Mouse (Mus musculus): ENCODE measurements around the gene Wdr82.

Wdr82 gene

DNA sequence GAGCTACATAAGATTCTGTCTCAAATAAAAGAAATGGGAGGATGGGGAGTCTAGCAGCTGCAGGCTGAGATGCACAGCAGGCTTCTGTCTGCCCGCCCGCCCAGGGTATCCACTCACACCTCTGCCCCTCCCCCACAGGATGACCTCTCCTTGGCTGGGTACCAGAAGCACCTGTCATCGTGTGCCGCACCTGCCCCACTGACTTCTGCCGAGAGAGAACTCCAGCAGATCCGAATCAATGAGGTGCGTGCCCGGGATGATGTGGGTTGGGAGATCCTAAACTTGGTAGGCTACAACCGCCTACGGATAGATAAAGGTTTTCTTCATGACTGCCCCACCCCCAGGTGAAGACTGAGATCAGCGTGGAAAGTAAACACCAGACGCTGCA, 41.9 kb downstream of the Wdr82 start:
- in situ Hi-C loops (cut with MboI, MseI): loop anchor here in 1 of 2 experiments (5.0 kb wide), 1 partner anchor 70 kb away; the partner anchor contains the start of gene Poc1a

DNA sequence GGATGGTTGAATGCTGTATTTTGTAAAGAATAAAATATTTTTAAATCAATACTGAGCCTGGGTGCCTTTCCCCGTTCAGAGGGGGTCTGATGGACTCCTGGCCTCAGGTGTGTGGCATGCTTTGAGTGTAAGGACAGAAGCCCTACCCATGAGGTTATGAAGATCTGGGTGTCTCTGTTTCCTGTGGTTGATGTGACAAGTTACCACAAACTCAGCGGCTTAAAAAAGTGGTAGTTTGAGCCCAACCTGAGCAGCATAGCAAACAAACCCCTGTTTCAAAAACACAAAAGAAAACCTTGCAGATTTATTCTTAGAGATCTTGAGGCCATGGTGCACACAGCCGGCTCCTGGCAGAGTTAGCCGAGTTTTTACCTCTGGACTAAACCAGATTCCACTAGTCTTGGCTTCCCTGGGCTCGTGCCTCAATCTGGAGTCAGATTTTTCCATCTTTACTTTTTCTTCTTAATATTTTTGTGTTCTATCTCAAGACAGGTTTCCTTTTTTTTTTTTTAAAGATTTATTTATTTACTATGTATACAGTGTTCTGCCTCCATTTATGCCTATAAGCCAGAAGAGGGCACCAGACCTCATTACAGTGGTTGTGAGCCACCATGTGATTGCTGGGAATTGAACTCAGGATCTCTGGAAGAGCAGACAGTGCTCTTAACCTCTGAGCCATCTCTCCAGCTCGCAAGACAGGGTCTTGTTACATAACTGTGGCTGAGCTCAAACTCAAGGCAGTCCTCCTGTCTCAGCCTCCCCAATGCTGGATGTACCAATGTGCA, 44.8 kb downstream of the Wdr82 start:
- in situ Hi-C loops (cut with MboI, MseI): no loop called here

GRCm38 (mm10) chr9:106216971-106217370, 46.2 kb downstream of the Wdr82 start:
- in situ Hi-C loops (cut with MboI, MseI): no loop called here

DNA sequence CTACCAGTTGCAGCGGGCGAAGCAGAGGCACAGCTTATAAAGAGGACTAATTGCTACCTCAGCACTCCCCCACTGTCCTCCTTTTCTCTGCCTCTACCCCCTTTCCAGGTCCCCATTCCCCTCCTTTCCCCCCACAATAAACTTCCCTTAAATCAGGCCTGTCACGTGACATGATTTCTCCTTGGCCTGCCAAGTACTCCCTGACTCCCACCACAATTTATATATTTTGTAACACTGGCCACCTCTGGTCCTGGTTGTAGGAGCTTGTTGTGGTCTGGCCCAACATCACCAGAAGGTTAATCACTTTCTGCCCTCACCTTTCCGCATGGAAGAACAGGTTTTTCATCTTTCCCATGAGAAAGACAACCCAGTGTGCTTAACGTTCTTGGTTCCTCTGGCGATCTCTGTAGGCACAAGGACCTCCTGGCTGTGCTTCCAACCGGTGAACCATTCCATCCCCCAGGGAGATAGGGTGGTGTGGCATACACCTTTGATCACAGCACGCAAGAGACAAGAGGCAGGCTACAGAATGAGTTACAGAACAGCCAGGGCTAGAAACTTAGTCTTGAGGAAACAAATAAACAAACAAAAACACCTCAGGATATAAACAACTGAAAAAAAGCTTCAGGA, 50.3 kb downstream of the Wdr82 start:
- in situ Hi-C loops (cut with MboI, MseI): loop anchor here in 1 of 2 experiments (5.0 kb wide), 1 partner anchor 41 kb away; no protein-coding TSS in a partner anchor

GRCm38 (mm10) chr9:106222261-106222851, 51.6 kb downstream of the Wdr82 start, which contains the start of gene Tlr9:
TSS of gene Tlr9 (plus strand) at chr9:106222598.
- in situ Hi-C loops (cut with MboI, MseI): loop anchor here in 1 of 2 experiments (5.0 kb wide), 1 partner anchor 40 kb away; no protein-coding TSS in a partner anchor

DNA sequence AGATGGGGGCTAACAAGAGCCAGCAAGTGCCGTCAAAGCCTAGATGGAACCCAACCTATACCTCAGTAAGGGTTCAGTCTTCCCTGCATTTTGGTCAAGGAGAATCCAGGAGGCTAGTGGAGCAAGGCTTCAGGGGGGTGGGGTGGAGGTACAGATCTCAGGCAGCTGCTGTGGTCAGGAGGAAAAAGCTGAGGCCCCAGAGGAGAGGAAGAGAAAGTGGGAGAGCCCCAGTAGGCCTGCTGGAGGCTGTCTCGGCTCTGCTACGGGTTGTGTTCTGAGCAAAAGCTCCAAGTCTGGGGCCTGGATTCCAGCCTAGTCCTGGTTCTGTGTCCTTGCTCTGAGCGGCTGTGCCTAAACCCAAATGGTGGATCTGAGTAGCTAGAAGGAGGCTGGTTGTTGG, 52.3 kb downstream of the Wdr82 start:
- in situ Hi-C loops (cut with MboI, MseI): loop anchor here in 1 of 2 experiments (5.0 kb wide), 1 partner anchor 39 kb away; no protein-coding TSS in a partner anchor

- in situ Hi-C loops (cut with MboI, MseI): no loop called here
These were observed 54.9 kb downstream of the Wdr82 start for GRCm38 (mm10) chr9:106225469-106226150.

- in situ Hi-C loops (cut with MboI, MseI): no loop called here
These were observed 55.5 kb downstream of the Wdr82 start for GRCm38 (mm10) chr9:106226151-106226682.

DNA sequence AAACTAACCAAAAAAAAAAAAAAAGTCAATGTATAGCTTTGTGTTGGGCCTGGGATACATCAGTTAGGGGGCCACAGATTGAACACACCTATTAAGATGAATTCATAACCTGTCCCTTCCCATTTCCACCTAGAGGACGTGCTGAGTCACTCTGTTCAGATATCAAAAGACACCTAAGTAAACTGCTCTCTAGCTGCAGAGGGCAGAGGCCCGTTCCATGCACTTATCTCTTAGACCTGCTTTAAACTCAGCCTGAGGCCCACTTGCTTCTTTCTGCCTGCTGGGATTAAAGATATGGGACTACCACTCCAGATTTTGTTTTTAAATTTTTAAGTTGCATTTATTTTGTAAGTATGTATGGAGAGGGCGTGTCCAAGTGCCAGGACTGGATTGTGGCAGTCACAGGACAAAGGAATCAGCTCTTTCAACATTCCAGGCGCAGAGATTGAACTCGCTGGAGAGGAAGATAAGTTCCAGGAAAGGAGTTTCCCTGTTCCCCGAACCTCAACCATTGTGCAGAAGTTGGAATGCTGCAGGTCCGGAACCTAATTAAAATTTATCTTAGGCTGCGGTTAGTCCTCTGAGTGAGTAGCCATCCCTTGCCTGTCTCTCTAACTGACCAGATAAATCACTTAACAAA, 57.2 kb downstream of the Wdr82 start:
- in situ Hi-C loops (cut with MboI, MseI): no loop called here

DNA sequence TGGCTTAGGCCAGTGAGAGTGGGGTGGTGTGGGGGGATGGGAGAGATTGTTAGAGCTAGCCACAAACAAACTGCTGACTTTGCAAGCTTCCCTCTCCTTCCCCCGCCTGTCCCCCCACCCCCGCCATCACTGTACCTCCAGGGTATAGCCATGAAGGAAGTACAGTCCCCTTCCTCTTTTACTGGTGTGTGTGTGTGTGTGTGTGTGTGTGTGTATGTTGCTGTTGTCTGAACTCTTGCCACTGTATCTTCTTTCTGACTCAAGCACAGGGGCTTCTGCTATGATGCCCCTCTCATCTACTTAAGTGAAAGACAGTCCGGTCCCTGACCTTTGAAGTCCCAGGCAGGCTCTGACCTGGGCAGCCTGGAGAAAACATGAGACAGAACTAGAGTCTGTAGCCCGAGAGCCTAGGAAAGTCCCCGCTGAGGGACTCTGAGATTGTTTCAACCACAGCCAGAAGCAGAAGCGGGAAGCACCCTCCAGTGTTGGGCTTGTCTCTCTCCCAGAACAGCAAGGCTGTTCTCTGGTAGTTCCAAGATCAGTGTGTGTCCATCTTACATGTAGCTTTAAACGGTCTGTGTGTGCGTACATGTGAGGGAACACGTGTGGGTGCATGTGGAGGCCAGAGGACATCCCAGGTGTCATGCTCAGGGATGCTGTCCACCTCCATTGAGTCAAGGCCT, 59.5 kb downstream of the Wdr82 start:
- in situ Hi-C loops (cut with MboI, MseI): no loop called here

DNA sequence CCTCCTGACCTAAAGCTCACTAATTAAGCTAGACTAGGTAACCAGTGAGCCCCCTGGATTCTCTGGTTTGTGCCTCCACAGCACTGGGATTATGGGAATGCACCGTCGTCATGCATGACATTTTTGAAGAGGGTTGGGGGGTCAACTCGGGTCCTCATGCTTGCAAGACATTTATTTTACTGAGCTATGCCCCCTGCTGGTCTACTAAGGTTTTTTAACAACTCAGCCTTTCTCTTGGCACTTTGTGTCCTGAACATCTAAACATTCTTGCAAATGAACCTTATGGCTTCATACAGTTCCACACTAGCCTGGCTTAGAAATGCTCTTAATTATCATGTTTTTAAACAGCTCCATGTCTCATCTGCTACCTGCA, 60.0 kb downstream of the Wdr82 start:
- in situ Hi-C loops (cut with MboI, MseI): no loop called here

DNA sequence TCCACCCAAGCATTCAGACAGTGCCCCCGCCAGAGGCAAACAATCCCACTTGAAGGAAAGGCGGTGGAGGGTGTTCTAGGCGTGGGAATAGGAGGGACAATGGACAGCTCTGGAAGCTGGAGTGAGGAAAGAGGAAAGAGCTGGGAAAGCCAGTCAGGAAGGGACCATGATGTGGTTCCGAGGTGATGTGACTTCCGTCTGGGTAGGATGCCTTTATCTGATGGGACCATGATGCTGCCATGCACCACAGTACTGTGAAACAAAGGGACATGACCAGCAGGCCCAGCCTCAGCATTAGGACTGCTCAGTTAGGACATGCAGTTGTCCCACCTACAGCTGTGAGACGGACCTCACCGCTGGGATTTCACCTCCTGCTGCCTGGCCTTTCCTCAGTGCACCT, 60.5 kb downstream of the Wdr82 start:
- in situ Hi-C loops (cut with MboI, MseI): no loop called here

DNA sequence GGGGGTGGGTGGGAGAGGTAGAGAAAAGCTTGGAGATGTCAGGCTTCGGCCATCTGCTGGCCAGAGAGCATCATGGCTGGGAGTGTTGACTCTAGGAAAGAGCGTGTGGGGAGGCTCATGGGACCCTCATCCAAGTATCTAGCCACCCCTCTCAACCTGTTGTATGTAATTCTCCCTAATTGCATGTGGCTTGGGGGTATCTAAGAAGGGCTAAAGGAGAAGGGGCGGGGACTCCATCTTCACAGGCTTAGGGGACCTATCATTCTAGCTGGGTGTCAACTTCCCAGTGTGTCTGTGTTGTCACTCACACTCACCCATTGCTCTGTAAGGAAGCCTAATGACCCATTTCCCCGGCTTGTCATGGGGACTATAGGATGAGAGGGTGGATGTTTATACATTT, 61.1 kb downstream of the Wdr82 start:
- in situ Hi-C loops (cut with MboI, MseI): no loop called here

- in situ Hi-C loops (cut with MboI, MseI): no loop called here
These were observed 62.2 kb downstream of the Wdr82 start for GRCm38 (mm10) chr9:106232956-106233355.

- in situ Hi-C loops (cut with MboI, MseI): no loop called here
These were observed 63.2 kb downstream of the Wdr82 start for GRCm38 (mm10) chr9:106233953-106234352.

GRCm38 (mm10) chr9:106235194-106235830, 64.6 kb downstream of the Wdr82 start:
- in situ Hi-C loops (cut with MboI, MseI): no loop called here

- in situ Hi-C loops (cut with MboI, MseI): no loop called here
These were observed 65.6 kb downstream of the Wdr82 start for GRCm38 (mm10) chr9:106236156-106236817.

GRCm38 (mm10) chr9:106236818-106237211, 66.1 kb downstream of the Wdr82 start:
- in situ Hi-C loops (cut with MboI, MseI): no loop called here

DNA sequence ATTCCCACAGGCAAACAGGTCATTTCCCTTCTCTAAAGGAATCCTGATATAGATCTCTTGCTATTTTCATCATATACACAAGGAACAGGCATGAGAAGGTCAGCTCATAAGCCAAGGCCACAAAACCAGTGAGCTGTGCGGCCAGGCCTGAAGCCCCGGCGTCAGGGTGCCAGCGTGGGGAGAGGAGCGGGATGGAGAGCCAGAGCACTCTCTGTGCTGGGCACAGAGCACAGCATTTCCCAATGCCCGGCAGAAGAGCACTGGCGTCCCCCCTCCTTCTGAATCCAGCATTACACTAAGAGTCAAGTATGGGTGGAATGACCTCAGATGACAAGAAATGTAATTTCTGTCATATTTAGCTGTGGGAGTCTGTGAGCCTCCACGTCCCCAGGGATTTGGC, 66.7 kb downstream of the Wdr82 start:
- in situ Hi-C loops (cut with MboI, MseI): no loop called here

- in situ Hi-C loops (cut with MboI, MseI): no loop called here
These were observed 67.2 kb downstream of the Wdr82 start for GRCm38 (mm10) chr9:106237878-106238277.

All from T-helper 17 cell (primary cell).